Mouse (Mus musculus) kidney, embryonic 15.5 days (tissue): ENCODE results near the gene Sypl. TPM values are rescaled to one million over a fixed set of nuclear protein-coding genes. Genes with fewer than 3 reads are reported as not detected.
A peak's percentile ranks its signal among the peaks of the same experiment; 100 is the strongest.
"Not testable (repeated sequence)": the region's sequence is repeated elsewhere in the genome, so short reads cannot be mapped to it uniquely, and the experiment has no call there.

Source experiments
- ATAC-seq: fragments of 200-750 bp; cut with Nextera tagmentation; replicated peaks from 2 replicates; pipeline ENCODE4 v1.8.0; 2017; ENCODE audit warnings: moderate TSS enrichment; ENCODE audit not compliant: low FRiP score
- H3K27ac ChIP-seq: fragments of 300-500 bp; sonication (generic); 2 replicates; pipeline ENCODE4 v1.5.1; 2015; ENCODE audit warnings: mild to moderate bottlenecking, inconsistent platforms
- H3K27me3 ChIP-seq: fragments of 300-500 bp; sonication (generic); 2 replicates; pipeline ENCODE4 v1.6.1; 2015; ENCODE audit warnings: inconsistent platforms
- H3K36me3 ChIP-seq: fragments of 300-500 bp; sonication (generic); 2 replicates; pipeline ENCODE4 v1.6.1; 2015; ENCODE audit warnings: inconsistent platforms
- H3K4me1 ChIP-seq: fragments of 300-500 bp; sonication (generic); 2 replicates; pipeline ENCODE4 v1.6.1; 2015; ENCODE audit warnings: inconsistent platforms
- H3K4me2 ChIP-seq: fragments of 300-500 bp; sonication (generic); 2 replicates; pipeline ENCODE4 v1.6.1; 2015; ENCODE audit warnings: moderate library complexity, mild to moderate bottlenecking, inconsistent platforms
- H3K4me3 ChIP-seq: fragments of 300-500 bp; sonication (generic); replicated peaks from 2 replicates; pipeline ENCODE4 v1.5.1; 2015; ENCODE audit warnings: mild to moderate bottlenecking, inconsistent platforms
- H3K9ac ChIP-seq: fragments of 300-500 bp; sonication (generic); 2 replicates; pipeline ENCODE4 v1.6.1; 2015; ENCODE audit warnings: mild to moderate bottlenecking, inconsistent platforms
- H3K9me3 ChIP-seq: fragments of 300-500 bp; sonication (generic); replicated peaks from 2 replicates; pipeline ENCODE4 v1.6.1; 2016; ENCODE audit warnings: inconsistent platforms
- WGBS: fragments of 180-500 bp; shearing (Covaris S2); methylation state at CpG from one replicate; pipeline ENCODE4 v1.1.7; 2015; ENCODE audit warnings: mixed read lengths; 5-methylcytosine and 5-hydroxymethylcytosine counted together
- polyA plus RNA-seq: library from polyadenylated mRNA; unstranded; fragments of >200 nt; fragmentation: Nextera tagmentation; extraction: Ambion mirVana; gene quantifications from 2 replicates; pipeline ENCODE4 v1.2.1, GENCODE M21; 2015

The Sypl gene
- polyA plus RNA-seq, 1 experiment from 2014 or later = 118 TPM

- Histone ChIP-seq H3K4me2 (no peak overlapping the region), H3K36me3 (peaks cover 6% of the 10 kb centered on the region; the same call in 1 of the 2 replicates), H3K27me3 (no peaks in the 10 kb centered on the region), H3K9me3 (no peaks in the 10 kb centered on the region), H3K9ac (no peak overlapping the region), H3K4me1 (no peaks in the 10 kb centered on the region), H3K27ac (no peak overlapping the region), H3K4me3 (no peak overlapping the region)
- ATAC-seq = no peak
- WGBS = 100% methylated on average over 1 of the region's 1 CpGs
Measured at GRCm38 (mm10) chr12:32983081-32983480, 29.4 kb downstream of the Sypl start.

- ATAC-seq = no peak
- WGBS = 59% methylated on average over 1 of the region's 1 CpGs
- Histone ChIP-seq H3K36me3 (no peaks in the 10 kb centered on the region), H3K27ac (no peak overlapping the region), H3K4me1 (peaks cover 5% of the 10 kb centered on the region; the same call in 1 of the 2 replicates), H3K9me3 (no peaks in the 10 kb centered on the region), H3K9ac (no peak overlapping the region), H3K4me3 (no peak overlapping the region), H3K27me3 (no peaks in the 10 kb centered on the region), H3K4me2 (no peak overlapping the region)
Measured at GRCm38 (mm10) chr12:32986284-32986683, 32.6 kb downstream of the Sypl start.

DNA sequence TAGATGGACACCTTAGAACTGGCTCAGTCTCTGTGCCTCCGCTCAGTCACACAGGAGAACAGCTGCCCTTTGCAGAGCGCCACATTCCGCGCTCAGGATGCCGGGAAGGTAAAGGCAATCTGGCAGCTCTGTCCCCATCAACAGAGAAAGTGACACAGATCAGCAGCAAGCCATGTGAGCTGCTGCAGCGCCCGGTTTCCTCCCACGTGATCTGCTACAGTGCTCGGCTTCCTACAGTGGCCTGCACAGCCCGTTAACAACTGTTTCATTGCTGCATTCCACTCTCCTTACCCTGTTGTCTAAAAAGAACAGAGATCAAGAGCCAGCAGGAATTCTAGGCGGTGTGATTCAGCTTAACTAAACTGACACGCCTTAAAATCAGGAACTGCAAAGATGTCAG lies 36.0 kb downstream of the Sypl start:
- 59% methylated on average over 12 of the region's 12 CpGs for WGBS

DNA sequence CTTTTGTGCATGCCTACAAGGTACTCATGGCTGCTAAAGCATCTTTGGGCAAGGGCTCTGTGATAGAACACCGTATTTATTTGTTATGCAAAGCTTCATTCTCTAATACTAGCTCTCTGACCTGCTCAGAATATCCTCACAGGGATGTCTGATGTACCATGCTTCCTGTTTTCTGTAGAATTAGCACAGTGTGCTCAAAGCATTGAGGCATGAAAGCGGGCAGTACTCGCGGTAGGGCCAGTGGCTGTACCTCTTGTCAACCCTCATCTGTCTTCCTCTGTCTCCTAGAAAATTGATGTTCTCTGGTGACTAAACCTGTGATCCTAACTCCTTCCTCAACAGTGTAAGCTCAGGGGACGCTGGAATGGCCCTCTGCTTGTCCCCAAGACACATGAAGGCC lies 40.4 kb downstream of the Sypl start:
- Histone ChIP-seq H3K36me3 (no peaks in the 10 kb centered on the region), H3K4me2 (no peak overlapping the region), H3K4me1 (peaks cover 5% of the 10 kb centered on the region; the same call in 1 of the 2 replicates), H3K9ac (no peak overlapping the region), H3K4me3 (no peak overlapping the region), H3K9me3 (no peaks in the 10 kb centered on the region), H3K27ac (no peak overlapping the region), H3K27me3 (no peaks in the 10 kb centered on the region)
- 41% methylated on average over 5 of the region's 5 CpGs for WGBS
- ATAC-seq = no peak

More for the DNA sequence above, 36.0 kb downstream of the Sypl start:
- Histone ChIP-seq H3K9ac (no peak overlapping the region), H3K36me3 (no peaks in the 10 kb centered on the region), H3K27ac (no peak overlapping the region), H3K9me3 (no peaks in the 10 kb centered on the region), H3K4me1 (peaks cover 5% of the 10 kb centered on the region; the same call in 1 of the 2 replicates), H3K27me3 (no peaks in the 10 kb centered on the region), H3K4me2 (0 out of 2 replicates have a peak overlapping the region, but pooled peaks have one; percentile 4), H3K4me3 (no peak overlapping the region)
- peak; percentile 56; the same call in 1 of the 2 replicates for ATAC-seq

DNA sequence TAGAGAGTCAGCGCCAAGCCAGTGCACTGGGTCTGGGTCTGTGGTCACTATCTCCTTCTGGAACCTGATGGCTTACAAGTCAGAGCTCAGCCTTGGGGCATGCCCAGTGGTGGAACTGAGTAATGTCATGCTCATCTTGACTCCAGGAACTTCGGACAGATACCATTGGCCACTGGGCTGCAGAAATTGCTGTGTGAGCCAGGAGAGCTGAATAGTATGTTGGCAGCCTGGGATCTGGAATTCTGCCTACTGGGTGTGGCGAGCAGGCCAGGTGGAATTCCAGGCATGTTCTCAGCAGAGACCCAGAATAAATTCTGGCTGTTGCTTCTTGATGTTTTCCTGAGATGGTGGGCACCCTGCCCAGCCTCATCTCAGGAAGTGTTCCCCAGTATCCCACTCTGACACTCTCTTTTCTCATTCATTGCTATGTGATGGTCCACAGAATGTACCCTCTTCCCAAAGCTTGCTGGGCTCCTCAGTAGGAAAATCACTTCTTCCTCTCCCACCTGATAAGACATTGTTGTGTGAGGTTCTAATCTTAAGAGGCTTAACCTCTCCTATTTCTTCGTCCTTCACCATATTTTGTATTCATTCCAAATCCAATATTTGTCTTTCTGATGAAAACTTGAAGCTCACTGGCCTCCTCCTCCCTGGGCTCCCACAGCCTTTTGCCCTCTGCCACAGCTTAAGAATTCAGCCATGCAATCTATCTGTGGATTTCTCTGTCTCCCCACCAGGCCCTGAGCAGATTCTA lies 41.6 kb downstream of the Sypl start:
- Histone ChIP-seq H3K27ac (no peak overlapping the region), H3K4me2 (no peak overlapping the region), H3K27me3 (no peaks in the 10 kb centered on the region), H3K4me3 (no peak overlapping the region), H3K4me1 (no peaks in the 10 kb centered on the region), H3K36me3 (no peaks in the 10 kb centered on the region), H3K9ac (no peak overlapping the region), H3K9me3 (no peaks in the 10 kb centered on the region)
- no peak for ATAC-seq
- 89% methylated on average over 4 of the region's 4 CpGs for WGBS

GRCm38 (mm10) chr12:32998766-32999165 lies 45.1 kb downstream of the Sypl start:
- WGBS = 54% methylated on average over 5 of the region's 5 CpGs
- no peak overlapping the region for H3K4me3 ChIP-seq
- no peak for ATAC-seq

GRCm38 (mm10) chr12:32999778-33000177 lies 46.1 kb downstream of the Sypl start:
- 8% methylated on average over 3 of the region's 3 CpGs for WGBS
- not testable (repeated sequence) for H3K4me1 ChIP-seq, H3K9ac ChIP-seq, H3K9me3 ChIP-seq, H3K27me3 ChIP-seq, H3K4me2 ChIP-seq, ATAC-seq, H3K27ac ChIP-seq, H3K36me3 ChIP-seq, H3K4me3 ChIP-seq

More at GRCm38 (mm10) chr12:32998766-32999165, 45.1 kb downstream of the Sypl start:
- H3K27ac ChIP-seq = no peak overlapping the region
- no peaks in the 10 kb centered on the region for H3K36me3 ChIP-seq
- H3K27me3 ChIP-seq = no peaks in the 10 kb centered on the region
- H3K4me2 ChIP-seq = no peak overlapping the region
- no peaks in the 10 kb centered on the region for H3K9me3 ChIP-seq
- H3K9ac ChIP-seq = no peak overlapping the region
- H3K4me1 ChIP-seq = no peaks in the 10 kb centered on the region

- Histone ChIP-seq H3K36me3 (no peaks in the 10 kb centered on the region), H3K9me3 (no peaks in the 10 kb centered on the region), H3K27me3 (no peaks in the 10 kb centered on the region), H3K9ac (no peak overlapping the region), H3K4me1 (no peaks in the 10 kb centered on the region), H3K4me3 (no peak overlapping the region), H3K4me2 (no peak overlapping the region), H3K27ac (no peak overlapping the region)
- WGBS = 57% methylated on average over 4 of the region's 4 CpGs
- no peak for ATAC-seq
Measured at GRCm38 (mm10) chr12:33000402-33000801, 46.7 kb downstream of the Sypl start.

- no peak overlapping the region for H3K27ac ChIP-seq
- no peaks in the 10 kb centered on the region for H3K36me3 ChIP-seq
- 73% methylated on average over 8 of the region's 8 CpGs for WGBS
- no peak overlapping the region for H3K9ac ChIP-seq
- no peak overlapping the region for H3K4me2 ChIP-seq
- no peaks in the 10 kb centered on the region for H3K9me3 ChIP-seq
- ATAC-seq = no peak
- no peaks in the 10 kb centered on the region for H3K27me3 ChIP-seq
- H3K4me3 ChIP-seq = no peak overlapping the region
- peaks cover 3% of the 10 kb centered on the region; the same call in 1 of the 2 replicates for H3K4me1 ChIP-seq
Measured at GRCm38 (mm10) chr12:33003339-33003965, 49.8 kb downstream of the Sypl start.

GRCm38 (mm10) chr12:33005858-33006257 lies 52.2 kb downstream of the Sypl start:
- Histone ChIP-seq H3K27me3 (no peaks in the 10 kb centered on the region), H3K4me1 (peaks cover 8% of the 10 kb centered on the region; the same call in 1 of the 2 replicates), H3K4me3 (no peak overlapping the region), H3K9ac (no peak overlapping the region), H3K27ac (no peak overlapping the region), H3K9me3 (no peaks in the 10 kb centered on the region), H3K4me2 (no peak overlapping the region), H3K36me3 (no peaks in the 10 kb centered on the region)
- WGBS = 68% methylated on average over 5 of the region's 5 CpGs
- ATAC-seq = no peak

- Histone ChIP-seq H3K36me3 (no peaks in the 10 kb centered on the region), H3K9ac (no peak overlapping the region), H3K4me3 (no peak overlapping the region), H3K9me3 (no peaks in the 10 kb centered on the region), H3K27ac (no peak overlapping the region), H3K4me2 (no peak overlapping the region), H3K4me1 (peaks cover 8% of the 10 kb centered on the region; the same call in 1 of the 2 replicates), H3K27me3 (no peaks in the 10 kb centered on the region)
- ATAC-seq = no peak
- 94% methylated on average over 2 of the region's 2 CpGs for WGBS
Measured at GRCm38 (mm10) chr12:33007176-33007575, 53.5 kb downstream of the Sypl start.

- H3K9me3 ChIP-seq = no peaks in the 10 kb centered on the region
- no peaks in the 10 kb centered on the region for H3K36me3 ChIP-seq
- peaks cover 8% of the 10 kb centered on the region; the same call in 1 of the 2 replicates for H3K4me1 ChIP-seq
- peak overlapping the region; percentile 72 for H3K27ac ChIP-seq
- no peak overlapping the region for H3K9ac ChIP-seq
- 51% methylated on average over 7 of the region's 7 CpGs for WGBS
- no peak overlapping the region for H3K4me2 ChIP-seq
- peak; percentile 69 for ATAC-seq
- H3K4me3 ChIP-seq = no peak overlapping the region
- H3K27me3 ChIP-seq = no peaks in the 10 kb centered on the region
Measured at GRCm38 (mm10) chr12:33008305-33009110, 54.8 kb downstream of the Sypl start.
